Mouse (Mus musculus) limb, embryonic 11.5 days (tissue): ENCODE measurements around the gene Gm3248. TPM values are rescaled to one million over a fixed set of nuclear protein-coding genes. Genes with fewer than 3 reads are reported as not detected.

Experiments
- polyA plus RNA-seq: library from polyadenylated mRNA; unstranded; fragments of >200 nt; fragmentation: Nextera tagmentation; extraction: Ambion mirVana; gene quantifications from 2 replicates; pipeline ENCODE4 v1.2.1, GENCODE M21; 2014

Gene Gm3248
- polyA plus RNA-seq, 1 experiment from 2014 or later, result 0.20 TPM

Other genes starting within 250 kb of the Gm3248 start
- 0.09 TPM in 1 of 2 replicates, not detected in the other for gene Gm3373, start 220.2 kb downstream of the Gm3248 start, polyA plus RNA-seq
- gene Gm3383, start 153.8 kb downstream of the Gm3248 start, polyA plus RNA-seq, result 0.60 and 0.83 TPM in 2 replicates
- not detected in 2 replicates for gene Gm3424, start 131.4 kb downstream of the Gm3248 start, polyA plus RNA-seq
- gene Gm8237, start 81.4 kb downstream of the Gm3248 start, polyA plus RNA-seq, result not detected in 2 replicates
- not detected in 2 replicates for gene Gm3453, start 17.4 kb upstream of the Gm3248 start, polyA plus RNA-seq
- gene Gm6337, start 96.5 kb upstream of the Gm3248 start, polyA plus RNA-seq, result not detected in 2 replicates
- 0.55 and 0.72 TPM in 2 replicates for gene Gm8206, start 132.2 kb upstream of the Gm3248 start, polyA plus RNA-seq
- gene Gm3468, start 146.9 kb upstream of the Gm3248 start, polyA plus RNA-seq, result 2.9 and 3.2 TPM in 2 replicates
- gene Gm3476, start 164.1 kb upstream of the Gm3248 start, polyA plus RNA-seq, result not detected in 2 replicates